Mouse (Mus musculus): ENCODE measurements around the gene Pde8b. TPM values are rescaled to one million over a fixed set of nuclear protein-coding genes. Genes with fewer than 3 reads are reported as not detected.

Pde8b gene
- polyA plus RNA-seq, 1 experiment from 2014 or later, result 3.6 TPM

Other genes with a start within 250 kb of the Pde8b start
- gene Zbed3, start 73.3 kb upstream of the Pde8b start, polyA plus RNA-seq (2014; fragmentation: Nextera tagmentation; extraction: Ambion mirVana), result 35.5 and 38.9 TPM in 2 replicates
- gene Aggf1, start 125.0 kb upstream of the Pde8b start, polyA plus RNA-seq (2014; fragmentation: Nextera tagmentation; extraction: Ambion mirVana), result 38.0 and 40.3 TPM in 2 replicates
- gene Crhbp, start 194.6 kb upstream of the Pde8b start, polyA plus RNA-seq (2014; fragmentation: Nextera tagmentation; extraction: Ambion mirVana), result 0.75 and 1.1 TPM in 2 replicates
- not detected in 2 replicates for gene S100z, start 228.4 kb upstream of the Pde8b start, polyA plus RNA-seq (2014; fragmentation: Nextera tagmentation; extraction: Ambion mirVana)

Data from forebrain, embryonic 14.5 days (tissue).